Mouse (Mus musculus): ENCODE results near the gene Trappc13. TPM values are rescaled to one million over a fixed set of nuclear protein-coding genes. Genes with fewer than 3 reads are reported as not detected.
"Not testable (repeated sequence)": the region's sequence is repeated elsewhere in the genome, so short reads cannot be mapped to it uniquely, and the experiment has no call there.

Trappc13 gene
- polyA plus RNA-seq (2015; fragmentation: Nextera tagmentation; extraction: Ambion mirVana): 66.3 and 68.2 TPM in 2 replicates

GRCm38 (mm10) chr13:104177796-104178649 lies at the start of gene Trappc13:
Gene Trappc13 (minus strand): TSS chr13:104178469.
- H3K27me3 ChIP-seq: no peaks in the 10 kb centered on the region
- ATAC-seq (ENCODE audit: low FRiP score): peak; percentile 95
- H3K4me3 ChIP-seq: peak within 1 kb of the TSS; percentile 89
- H3K4me2 ChIP-seq: peak within 1 kb of the TSS; percentile 87
- H3K27ac ChIP-seq: peak within 1 kb of the TSS; percentile 88
- H3K9me3 ChIP-seq: no peaks in the 10 kb centered on the region
- under 1% methylated on average over 32 of the region's 32 CpGs for WGBS
- H3K9ac ChIP-seq: peak within 1 kb of the TSS; percentile 93
- peaks cover 7% of the 10 kb centered on the region for H3K36me3 ChIP-seq
- peaks cover 18% of the 10 kb centered on the region for H3K4me1 ChIP-seq (replicated peaks)

GRCm38 (mm10) chr13:104227478-104227877 lies 49.2 kb upstream of the Trappc13 start:
- Histone ChIP-seq H3K4me2 (peak overlapping the region; percentile 70), H3K27ac (no peak overlapping the region), H3K4me1 (replicated peaks) (peaks cover 16% of the 10 kb centered on the region), H3K9ac (peak overlapping the region; percentile 86), H3K9me3 (no peaks in the 10 kb centered on the region), H3K36me3 (no peaks in the 10 kb centered on the region), H3K27me3 (no peaks in the 10 kb centered on the region), H3K4me3 (peak overlapping the region; percentile 74)
- 85% methylated on average over 3 of the region's 3 CpGs for WGBS
- ATAC-seq (ENCODE audit: low FRiP score): no peak

- Histone ChIP-seq H3K27ac (no peak overlapping the region), H3K4me2 (no peak overlapping the region), H3K36me3 (peaks cover 28% of the 10 kb centered on the region), H3K4me1 (replicated peaks) (no peaks in the 10 kb centered on the region), H3K9ac (no peak overlapping the region), H3K9me3 (no peaks in the 10 kb centered on the region), H3K4me3 (no peak overlapping the region), H3K27me3 (no peaks in the 10 kb centered on the region)
- no peak for ATAC-seq (ENCODE audit: low FRiP score)
- WGBS: 82% methylated on average over 1 of the region's 1 CpGs
Measured at GRCm38 (mm10) chr13:104204313-104204712, 26.0 kb upstream of the Trappc13 start.

- H3K36me3 ChIP-seq: peaks cover 45% of the 10 kb centered on the region
- not testable (repeated sequence) for H3K9ac ChIP-seq; H3K27me3 ChIP-seq; H3K4me2 ChIP-seq; H3K27ac ChIP-seq; H3K4me1 ChIP-seq (replicated peaks); H3K9me3 ChIP-seq; H3K4me3 ChIP-seq; ATAC-seq (ENCODE audit: low FRiP score)
Measured at GRCm38 (mm10) chr13:104195891-104196290, 17.6 kb upstream of the Trappc13 start.

- Histone ChIP-seq H3K4me2 (no peak overlapping the region), H3K9ac (no peak overlapping the region), H3K4me1 (replicated peaks) (no peaks in the 10 kb centered on the region), H3K4me3 (no peak overlapping the region), H3K27ac (no peak overlapping the region), H3K27me3 (no peaks in the 10 kb centered on the region), H3K9me3 (no peaks in the 10 kb centered on the region), H3K36me3 (peaks cover 41% of the 10 kb centered on the region)
- 95% methylated on average over 4 of the region's 4 CpGs for WGBS
- ATAC-seq (ENCODE audit: low FRiP score): no peak
Measured at GRCm38 (mm10) chr13:104187357-104187756, 9.1 kb upstream of the Trappc13 start.

GRCm38 (mm10) chr13:104179176-104179888 lies 1.1 kb upstream of the Trappc13 start:
- H3K4me2 ChIP-seq: peak overlapping the region; percentile 73
- peak overlapping the region; percentile 88 for H3K27ac ChIP-seq
- H3K9me3 ChIP-seq: no peaks in the 10 kb centered on the region
- H3K4me1 ChIP-seq (replicated peaks): peaks cover 15% of the 10 kb centered on the region
- peak; percentile 8 for ATAC-seq (ENCODE audit: low FRiP score)
- peak overlapping the region; percentile 89 for H3K4me3 ChIP-seq
- WGBS: 25% methylated on average over 13 of the region's 13 CpGs
- peaks cover 17% of the 10 kb centered on the region for H3K36me3 ChIP-seq
- peak overlapping the region; percentile 93 for H3K9ac ChIP-seq
- H3K27me3 ChIP-seq: no peaks in the 10 kb centered on the region

GRCm38 (mm10) chr13:104178650-104179121 lies 417 bp upstream of the Trappc13 start, which contains the start of gene Trim23:
Gene Trim23 (plus strand): TSS chr13:104178797.
- H3K27ac ChIP-seq: peak within 1 kb of the TSS; percentile 88

GRCm38 (mm10) chr13:104176874-104177273 lies 1.4 kb downstream of the Trappc13 start:
- peak overlapping the region; percentile 62 for H3K9ac ChIP-seq
- H3K4me1 ChIP-seq (replicated peaks): peaks cover 18% of the 10 kb centered on the region
- 85% methylated on average over 3 of the region's 3 CpGs for WGBS
- ATAC-seq (ENCODE audit: low FRiP score): no peak
- H3K4me2 ChIP-seq: peak overlapping the region; percentile 87
- H3K36me3 ChIP-seq: peaks cover 7% of the 10 kb centered on the region
- no peaks in the 10 kb centered on the region for H3K27me3 ChIP-seq
- H3K9me3 ChIP-seq: no peaks in the 10 kb centered on the region
- peak overlapping the region; percentile 34 for H3K4me3 ChIP-seq
- no peak overlapping the region for H3K27ac ChIP-seq

More at GRCm38 (mm10) chr13:104178650-104179121, 417 bp upstream of the Trappc13 start, which contains the start of gene Trim23:
- under 1% methylated on average over 38 of the region's 38 CpGs for WGBS
- no peaks in the 10 kb centered on the region for H3K9me3 ChIP-seq
- H3K4me3 ChIP-seq: peak within 1 kb of the TSS; percentile 89
- H3K9ac ChIP-seq: peak within 1 kb of the TSS; percentile 93
- peaks cover 18% of the 10 kb centered on the region for H3K4me1 ChIP-seq (replicated peaks)
- ATAC-seq (ENCODE audit: low FRiP score): peak; percentile 99
- H3K4me2 ChIP-seq: peak within 1 kb of the TSS; percentile 87
- H3K36me3 ChIP-seq: peaks cover 12% of the 10 kb centered on the region
- no peaks in the 10 kb centered on the region for H3K27me3 ChIP-seq

- Histone ChIP-seq H3K4me2 (no peak overlapping the region), H3K27me3 (no peaks in the 10 kb centered on the region), H3K4me1 (replicated peaks) (peaks cover 10% of the 10 kb centered on the region), H3K27ac (no peak overlapping the region), H3K36me3 (peaks cover 22% of the 10 kb centered on the region), H3K9ac (no peak overlapping the region), H3K4me3 (no peak overlapping the region), H3K9me3 (0 out of 2 replicates have a peak, but pooled peaks cover 6% of the 10 kb centered on the region)
- no peak for ATAC-seq (ENCODE audit: low FRiP score)
Measured at GRCm38 (mm10) chr13:104172498-104172897, 5.8 kb downstream of the Trappc13 start.

GRCm38 (mm10) chr13:104171711-104172110 lies 6.6 kb downstream of the Trappc13 start:
- WGBS: 96% methylated on average over 5 of the region's 5 CpGs

GRCm38 (mm10) chr13:104155686-104156085 lies 22.6 kb downstream of the Trappc13 start:
- Histone ChIP-seq H3K4me1 (replicated peaks) (no peaks in the 10 kb centered on the region), H3K9ac (no peak overlapping the region), H3K36me3 (peaks cover 56% of the 10 kb centered on the region), H3K27ac (no peak overlapping the region), H3K9me3 (no peaks in the 10 kb centered on the region), H3K4me3 (no peak overlapping the region), H3K4me2 (no peak overlapping the region), H3K27me3 (no peaks in the 10 kb centered on the region)
- no peak for ATAC-seq (ENCODE audit: low FRiP score)
- WGBS: 94% methylated on average over 1 of the region's 1 CpGs

More at GRCm38 (mm10) chr13:104171711-104172110, 6.6 kb downstream of the Trappc13 start:
- Histone ChIP-seq H3K9ac (no peak overlapping the region), H3K4me3 (no peak overlapping the region), H3K27ac (no peak overlapping the region), H3K9me3 (0 out of 2 replicates have a peak, but pooled peaks cover 6% of the 10 kb centered on the region), H3K27me3 (no peaks in the 10 kb centered on the region), H3K4me2 (no peak overlapping the region), H3K36me3 (peaks cover 25% of the 10 kb centered on the region), H3K4me1 (replicated peaks) (peaks cover 7% of the 10 kb centered on the region)
- ATAC-seq (ENCODE audit: low FRiP score): no peak

- Histone ChIP-seq H3K4me2 (no peak overlapping the region), H3K36me3 (peaks cover 51% of the 10 kb centered on the region), H3K4me3 (no peak overlapping the region), H3K27me3 (no peaks in the 10 kb centered on the region), H3K9me3 (no peaks in the 10 kb centered on the region), H3K27ac (no peak overlapping the region), H3K9ac (no peak overlapping the region), H3K4me1 (replicated peaks) (no peaks in the 10 kb centered on the region)
- ATAC-seq (ENCODE audit: low FRiP score): no peak
- WGBS: 91% methylated on average over 7 of the region's 7 CpGs
Measured at GRCm38 (mm10) chr13:104155106-104155505, 23.2 kb downstream of the Trappc13 start.

Data from hindbrain, embryonic 13.5 days (tissue).